Comparison of ENCODE assay signal across 8 mouse cellular contexts in the genomic region with DNA sequence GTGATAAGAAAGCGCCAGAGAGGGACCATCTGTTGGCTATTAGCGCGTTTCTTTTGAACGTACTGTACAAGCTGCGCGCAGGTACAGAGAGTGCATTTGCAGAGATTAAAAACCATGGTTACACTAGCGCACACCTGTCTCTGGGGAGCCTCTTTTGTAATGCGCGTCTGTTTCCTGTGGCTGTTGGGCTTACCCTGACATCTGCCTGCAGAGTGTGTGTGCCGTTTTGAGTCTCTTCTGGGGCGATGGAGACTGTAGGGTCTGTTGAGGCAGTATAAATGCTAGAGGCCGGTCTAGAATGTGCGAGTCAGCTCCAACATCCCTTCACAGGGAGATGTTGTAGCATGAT. TPM values are rescaled to one million over a fixed set of nuclear protein-coding genes. Genes with fewer than 3 reads are reported as not detected.
DNase-seq lines count a peak whose midpoint lies in the region; ATAC-seq lines count a peak whose summit lies in the region.

No protein-coding gene starts in this region.

- no peaks in the 10 kb centered on the region for H3K36me3 ChIP-seq in forebrain, embryonic 13.5 days (ENCODE audit: poor library complexity, severe bottlenecking)
- no peaks in the 10 kb centered on the region for H3K36me3 ChIP-seq in splenic B cell, adult 2 months (ENCODE audit: control insufficient read depth, insufficient read depth, low read length, poor library complexity, severe bottlenecking)

- H3K9me3 ChIP-seq in forebrain, embryonic 13.5 days (replicated peaks): no peaks in the 10 kb centered on the region

- H3K4me1 ChIP-seq in forebrain, embryonic 13.5 days: peaks cover 9% of the 10 kb centered on the region; the same call in 1 of the 2 replicates

- DNase-seq in heart, adult 11 months: peak; percentile 95
- DNase-seq in heart, postnatal 36 days: no peak
- peak; percentile 35 for DNase-seq in layer of hippocampus, adult 9-11 months
- peak; percentile 82 for DNase-seq in splenic B cell, adult 2 months (ENCODE audit: low read depth, low spot score)
- DNase-seq in cerebellum, postnatal 25 days: no peak
- DNase-seq in frontal cortex, adult 2 months (ENCODE audit: extremely low spot score in 1 of 2, low spot score in 1 of 2): no peak

- peak overlapping the region; percentile 40; the same call in 1 of the 2 replicates for H3K27ac ChIP-seq in forebrain, embryonic 13.5 days

- WGBS in forebrain, embryonic 13.5 days: 49% methylated on average over 13 of the region's 13 CpGs

- no peaks in the 10 kb centered on the region for H3K27me3 ChIP-seq in forebrain, embryonic 13.5 days
- H3K27me3 ChIP-seq in splenic B cell, adult 2 months (ENCODE audit: control insufficient read depth, insufficient read depth, low read length, poor library complexity, severe bottlenecking): no peaks in the 10 kb centered on the region

- H3K4me3 ChIP-seq in forebrain, embryonic 13.5 days: no peak overlapping the region

- H3K4me2 ChIP-seq in forebrain, embryonic 13.5 days: peak overlapping the region; percentile 20; the same call in 1 of the 2 replicates

- H3K9ac ChIP-seq in forebrain, embryonic 13.5 days: 0 out of 2 replicates have a peak overlapping the region, but pooled peaks have one; percentile 16

- ATAC-seq in CD4-positive, CD25-positive, alpha-beta regulatory T cell, adult 4 months: peak; percentile 93
- ATAC-seq in forebrain, embryonic 13.5 days: peak; percentile 72

- intact Hi-C loops in heart, postnatal 36 days (cut with DNase I): no loop called here

RNA-seq across cellular contexts. Expression of gene Mdm1, which starts 19.7 kb away (rescaled TPM):
- 1 to 10 TPM; 4.3 to 6.1 TPM for total RNA-seq in heart, postnatal 36 days (2021)
- 1 to 10 TPM; 7.6 to 7.8 TPM for polyA plus RNA-seq in CD4-positive, CD25-positive, alpha-beta regulatory T cell, adult 4 months (2017; shearing (Covaris generic))
- 48.3 and 49.7 TPM in 2 replicates for polyA plus RNA-seq in forebrain, embryonic 13.5 days (2015; fragmentation: Nextera tagmentation; extraction: Ambion mirVana)
- polyA plus RNA-seq in frontal cortex, adult 2 months (2012; rRNA removed): 18.3 and 20.6 TPM in 2 replicates

Comparison
In these comparisons a context has a peak if more than half of its experiments do, and no peak if none do; other contexts are left out.
1. DNase-seq: peak in heart, adult 11 months (single experiment), layer of hippocampus, adult 9-11 months (single experiment) and splenic B cell, adult 2 months (single experiment); none in heart, postnatal 36 days (0 of 2), cerebellum, postnatal 25 days (0 of 2) and frontal cortex, adult 2 months (0 of 2).